Mouse (Mus musculus) hindlimb bud, embryonic 11.5 days (tissue): ENCODE data around the gene Otud3.
"Not testable (repeated sequence)": the region's sequence is repeated elsewhere in the genome, so short reads cannot be mapped to it uniquely, and the experiment has no call there.

Experiments used
- DNase-seq: peaks from one replicate; pipeline ENCODE4 v3.0.0-alpha.2; 2012; ENCODE audit warnings: low read depth, low spot score; ENCODE audit errors: extremely low spot score

Gene Otud3

DNA sequence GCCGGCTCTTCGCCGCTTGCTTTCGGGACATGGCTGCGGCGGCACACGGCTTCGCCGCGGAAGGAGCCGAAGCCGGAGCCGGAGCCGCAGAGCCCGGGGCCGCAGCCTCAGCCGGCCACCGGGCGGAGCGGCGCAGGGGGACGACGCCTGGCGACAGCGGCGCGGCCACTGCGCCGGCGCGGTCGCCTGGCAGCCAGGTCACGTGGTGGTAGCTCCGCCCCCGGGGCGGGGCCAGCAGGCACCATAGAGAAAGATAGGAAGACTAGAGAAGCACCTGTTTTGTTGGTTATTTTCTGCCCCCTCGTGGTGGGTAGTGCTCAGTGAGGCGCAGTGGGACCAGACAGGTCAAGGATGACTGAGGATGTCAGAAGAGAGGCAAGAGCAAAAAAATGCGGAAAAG lies at the start of gene Otud3:
Otud3 (minus strand) TSS at position 149 of the 400 bp plus-strand sequence.
- DNase-seq, result peak; percentile 88

DNA sequence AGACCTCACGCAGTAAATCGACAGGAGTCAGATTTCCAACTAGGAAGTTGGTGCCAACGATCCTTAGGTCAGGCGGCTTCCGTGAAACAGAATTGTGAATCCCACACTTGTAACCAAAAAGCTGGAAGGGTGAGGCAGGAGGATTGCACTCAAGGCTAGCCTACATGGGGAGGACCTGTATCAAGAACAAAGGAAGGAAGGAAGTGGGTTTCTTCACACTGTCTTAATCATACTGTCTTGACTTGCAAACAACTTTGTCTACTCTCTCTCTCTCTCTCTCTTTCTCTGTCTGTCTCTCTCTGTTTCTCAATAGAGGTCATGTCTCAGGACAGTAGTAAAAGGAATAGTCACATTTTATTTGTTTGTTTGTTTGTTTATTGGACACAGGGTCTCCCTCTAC lies 49.0 kb upstream of the Otud3 start:
- no peak for DNase-seq

DNA sequence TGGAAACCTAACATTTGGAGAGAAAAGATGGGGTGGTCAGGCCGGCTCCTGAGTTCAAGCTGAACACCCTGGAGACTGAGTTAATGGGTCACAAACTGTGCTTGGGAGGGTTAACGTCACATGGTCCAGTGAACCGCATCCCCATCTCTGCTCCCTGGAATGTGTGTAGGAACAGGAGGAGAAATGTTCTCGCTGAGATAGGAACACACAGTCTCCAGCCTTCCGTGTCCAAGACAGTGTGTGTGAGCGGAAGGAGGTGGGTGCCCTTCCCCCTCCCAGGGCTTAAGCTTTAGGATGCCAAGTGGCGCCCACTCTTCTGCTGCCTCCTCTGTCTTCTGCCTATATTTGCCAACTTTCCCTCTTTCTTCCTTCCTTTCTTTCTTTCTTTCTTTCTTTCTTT lies 46.2 kb upstream of the Otud3 start:
- no peak for DNase-seq

DNA sequence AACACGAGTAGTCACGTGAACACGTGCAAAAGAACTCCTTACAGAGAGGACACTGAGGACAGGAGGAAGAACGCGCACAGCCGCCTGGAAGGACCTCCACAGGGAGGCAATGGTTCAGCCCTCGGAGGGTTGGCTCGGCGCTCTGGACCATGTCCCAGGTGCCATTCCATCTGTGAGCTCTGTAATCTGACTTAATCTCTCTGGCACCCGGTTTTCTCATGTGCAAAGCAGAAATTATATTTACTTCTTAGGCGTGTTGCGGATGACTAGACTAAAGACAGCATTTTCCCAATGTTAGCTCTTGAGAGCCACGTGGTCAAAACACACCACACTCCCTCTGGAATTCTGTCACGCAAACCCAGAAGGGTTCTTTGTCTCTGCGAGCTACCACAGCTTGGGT lies 45.4 kb upstream of the Otud3 start:
- DNase-seq, result no peak

DNA sequence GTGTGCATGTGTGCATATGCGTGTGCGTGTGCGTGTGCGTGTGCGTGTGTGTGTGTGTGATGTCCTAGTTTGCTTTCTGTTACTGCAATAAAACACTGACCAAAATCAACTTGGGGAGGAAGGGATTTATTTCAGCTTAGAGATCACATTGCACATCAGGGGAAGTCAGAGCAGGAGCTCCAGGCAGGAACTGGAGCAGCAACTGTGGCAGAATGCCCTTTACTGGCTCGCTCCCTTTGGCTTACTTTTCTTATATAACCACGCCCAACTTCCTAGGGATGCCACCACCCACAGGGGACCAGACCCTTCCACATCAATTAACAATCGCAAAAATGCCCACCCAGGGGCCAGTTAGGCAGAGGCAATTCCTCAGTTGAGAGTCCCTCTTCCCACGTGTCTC lies 44.9 kb upstream of the Otud3 start:
- DNase-seq, result no peak

DNA sequence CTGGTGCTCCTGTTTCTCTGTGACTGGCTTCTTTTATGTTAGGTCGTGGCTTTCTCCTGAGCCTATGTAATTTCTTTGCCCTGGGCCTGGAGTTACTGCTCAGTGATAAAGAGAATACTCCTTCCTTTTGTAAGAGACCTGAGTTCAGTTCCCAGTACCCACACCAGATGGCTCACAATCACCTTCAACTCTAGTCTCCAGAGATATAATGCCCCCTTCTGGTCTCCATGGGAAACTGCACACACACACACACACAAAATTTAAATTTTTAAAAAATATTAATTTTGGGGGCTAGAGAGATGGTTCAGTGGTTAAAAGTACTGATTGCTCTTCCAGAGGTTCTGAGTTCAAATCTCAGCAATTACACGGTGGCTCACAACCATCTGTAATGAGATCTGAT lies 34.5 kb upstream of the Otud3 start:
- DNase-seq, result no peak

DNA sequence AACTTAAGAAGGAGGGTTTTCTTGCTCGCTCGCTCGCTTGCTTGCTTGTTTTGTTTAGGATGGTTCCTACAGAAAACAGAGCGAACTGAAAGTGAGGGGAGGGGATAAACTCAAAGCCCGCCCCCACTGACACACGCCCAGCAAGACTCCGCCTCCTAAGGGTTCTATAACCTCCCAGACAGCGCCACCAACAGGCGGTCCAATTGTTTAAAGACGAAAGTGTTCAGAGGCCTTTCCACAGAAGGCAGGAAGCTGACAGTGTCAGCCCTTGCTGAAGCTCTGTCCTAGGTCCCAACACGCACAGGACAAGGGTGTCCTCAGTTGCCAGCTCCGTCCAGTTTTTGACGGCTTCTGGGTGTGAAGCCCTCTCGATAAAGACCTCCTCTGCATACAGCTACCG lies 30.0 kb upstream of the Otud3 start:
- DNase-seq, result no peak

DNA sequence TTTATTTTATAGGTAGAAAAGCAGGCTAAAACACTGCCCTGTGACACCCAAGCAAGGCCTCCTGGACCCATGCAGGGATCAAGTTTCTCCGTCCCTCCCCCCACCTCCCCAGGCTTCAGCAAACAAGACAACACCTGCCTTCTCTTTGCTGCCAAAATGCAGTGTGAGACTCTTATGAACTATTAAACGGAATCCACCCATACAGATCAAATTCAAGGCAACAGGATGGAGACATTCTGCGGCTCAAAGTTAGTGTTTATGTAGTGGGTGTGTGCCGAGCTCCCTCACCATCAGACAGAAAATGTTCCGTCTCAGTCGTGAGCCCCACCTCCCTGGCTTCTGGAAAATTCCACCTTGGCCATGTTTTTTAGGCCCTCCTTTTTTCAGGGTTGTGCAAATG lies 28.2 kb upstream of the Otud3 start:
- no peak for DNase-seq

DNA sequence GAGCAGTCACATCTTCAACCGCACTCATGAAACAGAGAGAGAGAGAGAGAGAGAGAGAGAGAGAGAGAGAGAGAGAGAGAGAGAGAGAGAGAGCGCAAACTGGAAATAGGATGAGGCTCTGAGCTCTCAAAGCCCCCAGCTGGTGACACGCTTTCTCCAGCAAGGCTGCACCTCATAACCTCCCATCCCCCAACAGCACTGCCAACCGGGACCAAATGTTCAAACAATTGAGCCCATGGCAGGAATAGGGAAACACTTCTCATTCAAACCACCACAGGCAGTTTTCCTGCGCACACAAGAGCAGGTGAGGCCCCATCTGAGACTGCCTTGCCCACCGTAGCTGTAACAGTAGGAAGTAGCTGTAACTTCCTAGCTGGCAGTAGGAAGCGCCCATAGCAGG lies 27.7 kb upstream of the Otud3 start:
- no peak for DNase-seq

DNA sequence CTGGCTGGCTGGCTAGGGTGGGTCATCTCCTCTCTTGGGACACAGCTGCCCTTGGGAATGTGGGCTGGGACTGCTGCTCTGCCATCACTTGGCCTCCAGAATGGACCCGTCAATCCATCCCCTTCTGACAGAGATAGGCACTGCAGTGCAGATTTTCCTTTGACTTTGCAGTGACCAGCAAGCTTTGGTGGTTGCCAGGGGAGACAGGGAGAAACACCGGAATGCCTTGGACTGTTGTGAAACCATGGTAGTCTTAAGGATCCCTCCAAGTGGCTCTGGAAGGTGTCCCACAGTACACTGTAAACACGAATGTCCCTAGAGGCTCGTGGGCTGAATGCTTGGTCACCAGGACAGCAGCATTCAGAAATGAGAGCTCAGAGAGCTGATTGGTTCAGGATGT lies 25.7 kb upstream of the Otud3 start:
- no peak for DNase-seq

DNA sequence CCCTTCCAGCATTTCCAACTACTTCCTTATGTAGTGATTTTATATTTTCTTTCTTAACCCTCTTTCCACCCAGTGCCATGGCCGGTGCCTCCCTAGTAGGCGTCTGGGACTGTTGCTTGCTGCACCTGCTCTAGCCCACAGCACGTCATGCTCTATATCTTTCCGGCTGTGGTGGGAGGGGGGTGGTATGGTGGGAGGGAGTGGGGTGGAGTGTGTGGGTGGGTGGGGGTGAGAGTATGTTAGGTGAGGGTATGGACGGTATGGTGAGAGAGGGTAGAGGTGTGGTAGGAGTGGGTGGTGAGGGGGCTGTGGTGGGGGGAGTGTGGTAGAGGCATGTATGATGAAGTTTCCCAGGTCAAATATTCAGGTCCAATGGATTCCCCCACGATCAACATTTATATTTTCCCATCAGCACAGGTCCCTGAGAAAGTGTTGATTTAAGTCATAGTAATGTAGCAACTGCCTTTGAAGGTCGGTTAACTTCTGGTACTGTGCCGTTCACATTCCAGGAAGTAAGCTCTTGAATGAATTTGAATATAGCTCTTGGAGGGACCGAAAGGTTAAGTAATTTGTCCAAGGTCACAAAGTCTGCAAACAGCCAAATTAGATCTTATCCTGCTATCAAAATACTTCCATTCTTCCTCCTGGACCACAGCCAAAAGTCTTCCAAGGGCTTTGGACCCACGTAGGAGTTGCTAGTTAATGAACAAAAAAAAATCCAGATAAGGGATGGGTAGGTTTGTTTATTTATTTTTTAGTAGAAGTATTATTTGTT lies 24.9 kb upstream of the Otud3 start:
- DNase-seq, result no peak

DNA sequence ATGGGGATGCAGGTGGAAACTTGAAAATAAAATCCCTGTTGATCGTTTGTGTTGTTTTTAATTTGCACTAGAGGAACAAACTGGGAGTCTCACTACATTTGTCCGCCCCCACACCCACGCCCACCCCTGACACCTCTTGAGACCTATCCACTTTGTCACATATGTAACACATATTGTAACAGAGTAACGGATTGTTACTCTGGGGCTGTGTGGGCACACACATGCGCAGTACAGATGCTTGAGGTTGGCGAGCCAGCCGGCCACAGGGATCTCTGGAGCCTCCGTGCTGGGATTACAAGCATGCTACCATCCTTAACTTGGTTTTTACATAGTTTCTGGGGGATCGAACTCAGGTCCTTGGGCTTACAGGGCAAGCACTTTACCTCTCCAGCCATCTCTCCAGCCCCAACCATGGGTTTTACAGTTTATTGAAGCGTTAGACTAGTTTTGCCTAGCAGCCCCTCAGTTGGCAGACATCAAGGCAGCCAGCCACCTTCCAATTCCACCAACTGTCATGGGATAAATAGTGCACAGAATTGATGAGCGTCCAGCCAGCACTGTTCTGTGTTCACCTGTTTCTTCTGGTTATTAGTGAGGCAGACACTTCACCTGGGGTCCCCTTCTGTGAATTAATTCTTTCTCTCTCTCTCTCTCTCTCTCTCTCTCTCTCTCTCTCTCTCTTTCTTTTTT lies 20.9 kb upstream of the Otud3 start:
- no peak for DNase-seq

DNA sequence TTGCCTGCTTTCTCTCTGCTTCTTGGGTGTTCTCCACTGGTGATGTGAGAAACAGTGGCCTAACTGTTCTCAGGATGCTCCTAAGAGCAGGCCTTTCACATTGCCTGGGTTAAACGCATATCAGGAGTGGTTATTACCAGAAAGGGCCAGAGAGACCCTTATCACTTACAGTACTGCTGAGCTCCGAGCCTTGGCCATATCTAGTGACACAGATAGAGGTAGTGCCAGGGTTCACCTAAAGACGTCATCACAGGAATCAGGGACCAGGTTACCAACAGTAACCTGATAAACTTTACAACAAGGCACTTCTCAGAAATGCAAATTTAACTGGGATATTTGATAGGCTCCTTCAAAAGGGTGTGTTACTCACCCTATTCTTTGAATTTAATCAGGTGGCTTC lies 20.1 kb upstream of the Otud3 start:
- DNase-seq, result no peak

DNA sequence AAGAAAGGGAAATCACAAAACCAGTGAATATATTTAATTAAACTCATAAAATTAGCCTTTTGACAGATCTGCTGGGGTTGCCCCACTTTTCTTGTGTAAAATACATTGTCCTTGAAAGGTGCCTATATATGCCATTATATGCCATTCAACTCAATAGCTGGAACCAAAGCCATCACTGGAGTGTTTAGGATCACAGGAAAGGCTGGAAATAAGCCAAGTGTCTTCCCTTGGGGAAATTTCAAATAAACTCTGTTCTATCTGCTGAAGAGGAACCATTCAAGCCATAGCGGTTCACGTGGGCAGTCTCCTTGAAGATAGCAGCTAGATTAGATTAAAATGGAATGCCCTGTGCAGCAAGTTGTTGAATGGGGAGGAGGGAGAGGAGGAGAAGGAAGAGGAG lies 11.8 kb upstream of the Otud3 start:
- no peak for DNase-seq

DNA sequence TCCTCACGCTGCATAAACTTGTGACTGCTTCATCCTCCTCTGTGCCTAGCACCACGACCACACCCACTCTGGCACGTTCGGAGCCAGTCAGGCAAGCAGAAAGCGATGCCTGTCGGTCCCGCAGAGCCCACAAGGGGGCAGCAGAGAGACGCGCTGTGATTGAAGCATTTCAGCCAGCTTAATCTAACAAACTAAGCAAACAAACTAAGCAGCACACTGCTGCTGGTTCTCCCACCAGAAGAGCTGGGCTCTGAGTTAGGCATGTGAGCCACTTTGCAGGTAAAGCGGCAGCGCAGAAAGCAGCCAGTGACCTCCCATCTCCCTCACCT lies 8.3 kb upstream of the Otud3 start:
- peak; percentile 67 for DNase-seq

DNA sequence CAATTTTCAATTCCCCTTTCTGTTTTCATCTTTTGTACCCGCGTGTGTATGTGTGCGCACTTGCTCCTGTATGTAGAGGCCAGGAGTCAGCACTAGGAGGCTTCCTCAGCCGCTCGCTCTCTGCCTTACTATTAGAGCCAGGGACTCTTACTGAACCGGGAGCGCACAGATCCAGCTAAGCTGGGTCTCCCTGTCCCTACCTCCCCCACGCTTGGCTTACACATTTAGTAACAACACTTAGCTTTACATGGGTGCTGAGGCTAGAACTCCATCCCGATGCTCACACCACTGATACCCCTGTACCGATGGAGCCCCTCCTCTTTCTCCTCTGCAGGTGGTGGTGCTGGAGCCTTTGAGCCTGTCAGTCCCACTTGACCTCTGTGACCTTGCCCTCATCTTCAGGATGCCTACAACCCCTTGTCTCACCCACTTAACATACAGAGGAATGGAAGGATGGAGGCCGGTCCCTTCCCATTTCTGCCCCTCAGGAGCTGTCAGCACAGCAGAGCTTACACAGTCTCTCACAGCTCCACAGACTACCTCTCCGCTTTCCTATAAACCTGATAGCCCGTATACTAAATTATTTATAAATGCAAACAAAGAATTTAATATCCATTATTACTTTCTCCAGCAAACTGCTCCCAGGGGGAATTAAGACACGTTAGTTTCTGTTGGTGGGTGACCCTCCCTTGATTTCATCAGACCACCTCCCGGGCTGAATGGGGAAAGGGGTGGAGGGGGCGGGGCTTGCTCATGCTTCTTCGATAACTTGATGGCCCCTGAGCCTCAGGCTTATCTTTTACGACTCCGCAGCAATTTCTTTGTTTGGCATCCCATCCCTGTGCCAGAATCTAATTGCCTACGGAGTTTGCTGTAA lies 7.7 kb upstream of the Otud3 start:
- DNase-seq, result no peak

DNA sequence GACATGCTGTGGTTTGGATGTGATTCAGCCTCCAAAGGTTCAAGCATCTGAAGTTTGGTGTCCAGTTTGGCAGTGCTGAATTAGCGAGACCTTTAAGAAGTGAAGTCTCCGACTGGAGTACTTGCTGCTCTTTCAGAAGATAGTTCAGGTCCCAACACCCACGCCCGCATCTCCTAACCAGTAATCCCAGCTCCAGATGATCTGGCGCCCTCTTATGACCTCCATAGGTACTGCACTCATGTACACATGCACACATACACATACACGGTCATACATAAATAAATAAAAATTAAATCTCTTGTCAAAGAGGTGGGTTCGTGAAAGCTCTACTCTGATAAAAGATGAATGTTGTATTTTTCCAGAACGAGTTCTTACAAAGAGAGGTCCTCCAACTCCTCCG lies 3.5 kb upstream of the Otud3 start:
- DNase-seq, result no peak

DNA sequence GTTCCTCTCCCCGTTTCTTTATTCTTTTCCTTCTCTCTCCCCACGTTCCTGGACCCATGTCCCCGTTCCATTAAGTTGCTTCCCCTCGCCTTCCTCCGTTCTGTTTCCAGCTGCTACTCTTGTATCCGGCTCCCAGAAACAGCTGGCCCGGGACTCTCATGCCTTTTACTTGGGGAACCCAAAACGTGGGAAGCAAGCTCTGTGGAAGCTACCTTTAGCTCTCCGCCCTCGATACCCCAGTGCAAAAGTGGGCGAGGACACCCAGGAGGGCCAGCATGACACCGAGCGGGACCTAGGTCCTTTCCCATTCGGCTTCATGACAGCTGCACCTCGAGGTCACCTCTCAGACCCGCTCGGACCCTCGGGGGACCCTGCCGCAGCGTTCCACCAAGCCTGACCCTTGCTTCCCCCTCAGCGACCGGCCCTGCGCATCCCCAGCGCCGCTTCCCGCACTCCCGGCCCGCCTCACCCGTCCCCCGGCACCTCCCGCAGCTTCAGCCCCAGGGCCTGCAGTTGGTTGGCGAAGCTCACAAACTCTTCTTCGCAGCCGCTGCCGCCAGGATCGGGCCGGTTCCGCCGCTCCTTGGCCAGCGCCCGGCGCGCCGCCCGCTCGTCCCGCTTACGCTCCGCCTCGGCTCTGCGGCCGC lies 481 bp downstream of the Otud3 start:
- no peak for DNase-seq

DNA sequence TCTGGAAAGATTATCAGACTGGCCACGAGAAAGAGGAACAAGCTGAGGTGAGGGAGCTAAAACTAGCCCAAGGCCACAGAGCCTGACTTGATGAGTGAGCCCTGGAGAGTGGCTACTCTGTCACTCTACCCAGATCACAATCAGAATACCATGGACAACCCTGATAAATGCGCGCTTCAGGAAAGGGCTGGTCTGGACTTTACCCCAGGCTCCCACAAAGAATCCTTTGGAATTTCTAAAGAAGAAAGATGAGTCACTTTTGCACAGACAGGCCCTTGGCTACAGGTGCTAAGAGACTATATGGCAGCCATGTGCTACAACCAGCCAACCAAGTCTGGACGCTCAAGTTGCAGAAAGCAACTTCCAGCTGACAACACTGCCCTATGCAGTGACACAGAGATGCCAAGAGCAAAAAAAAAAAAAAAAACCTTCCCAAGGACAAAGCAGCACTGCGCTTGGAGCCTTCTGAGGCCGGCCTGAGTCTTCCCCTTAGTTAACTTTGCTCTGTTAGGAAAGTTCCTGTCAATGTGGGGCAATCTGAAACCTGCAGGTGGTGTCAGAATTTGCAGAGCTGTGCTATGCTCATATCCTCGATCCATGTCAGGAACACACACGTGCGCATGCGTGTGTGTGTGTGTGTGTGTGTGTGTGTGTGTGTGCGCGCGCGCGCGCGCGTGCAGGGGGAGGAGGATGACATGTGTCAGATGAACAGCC lies 8.0 kb downstream of the Otud3 start:
- DNase-seq, result no peak

DNA sequence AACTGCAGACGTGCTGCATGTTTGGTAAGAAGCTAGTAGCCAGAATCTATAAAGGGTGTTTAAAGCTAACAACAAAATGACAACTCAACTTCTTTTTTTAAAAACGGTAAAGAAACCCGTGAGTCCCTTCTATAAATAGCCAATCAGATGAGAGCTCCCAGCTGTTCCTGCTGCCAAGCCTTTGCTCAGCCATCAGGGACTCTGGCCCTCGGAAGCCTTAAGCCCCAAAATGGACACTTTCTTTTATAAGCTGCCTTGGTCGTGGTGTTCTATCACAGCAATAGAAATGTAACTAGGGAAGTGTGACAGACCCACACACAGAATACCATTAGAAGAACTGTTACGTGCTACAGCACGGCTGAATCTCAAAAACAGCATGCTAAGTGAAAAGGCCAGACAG lies 14.4 kb downstream of the Otud3 start:
- no peak for DNase-seq

DNA sequence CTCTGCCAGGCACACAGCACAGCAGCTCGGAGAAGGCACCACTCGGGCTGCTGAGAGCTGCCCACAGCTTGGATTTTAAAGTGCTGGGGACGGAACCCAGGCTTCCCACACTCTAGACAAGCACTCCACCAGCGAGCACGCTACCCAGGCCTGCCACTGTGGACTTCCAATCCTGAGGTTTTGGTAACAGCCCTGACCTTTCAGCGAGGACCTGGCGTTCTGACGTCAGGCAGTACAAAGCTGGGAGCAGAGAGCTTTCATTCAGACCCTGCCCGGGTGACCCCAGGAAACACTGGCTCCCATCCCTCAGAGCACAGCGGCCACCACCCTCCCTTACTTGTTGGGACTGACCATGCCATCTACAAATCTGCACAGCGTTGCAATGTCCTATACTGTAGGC lies 20.0 kb downstream of the Otud3 start:
- not testable (repeated sequence) for DNase-seq
